Mouse (Mus musculus) liver, adult 2 months (tissue): ENCODE measurements at regions not wholly inside any gene's neighbourhood (a gene's known extent, or its start where the extent isn't known, plus 50 kb on each side); places are given as distances from the start of the nearest gene placed in this dataset.
"Not testable (repeated sequence)": the region's sequence is repeated elsewhere in the genome, so short reads cannot be mapped to it uniquely, and the experiment has no call there.

ENCODE experiments used
- CTCF ChIP-seq: fragments of 200-500 bp; IDR thresholded peaks from 2 replicates; pipeline ENCODE4 v1.5.1; 2011; ENCODE audit warnings: low read depth, low read length, control low read depth
- POLR2A ChIP-seq: fragments of 200-500 bp; IDR thresholded peaks from 2 replicates; pipeline ENCODE4 v1.6.1; 2011; ENCODE audit warnings: low read length, control low read depth; ENCODE audit not compliant: insufficient read depth; ENCODE audit errors: extremely low read depth

DNA sequence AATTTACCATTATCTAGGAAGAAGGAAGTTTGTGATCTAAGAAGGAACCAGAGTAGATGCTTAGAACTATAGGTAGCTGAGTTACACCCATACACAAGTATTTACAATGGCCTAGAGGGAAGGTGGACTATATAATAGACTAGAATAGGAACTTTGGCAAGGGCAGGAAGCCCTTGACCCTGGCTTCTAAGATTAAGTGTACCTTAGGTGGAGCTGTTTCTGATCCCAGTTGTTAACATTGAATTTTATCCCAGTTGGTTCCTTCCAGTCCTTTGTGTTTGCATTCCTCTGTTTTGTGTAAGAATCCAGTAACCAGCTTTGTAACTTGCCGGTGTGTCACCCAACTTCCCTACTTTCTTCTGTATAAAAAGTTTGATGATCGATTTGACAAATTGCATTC, 294.1 kb downstream of the Plod2 start:
- TF ChIP-seq CTCF, POLR2A: not testable (repeated sequence)
